Mouse (Mus musculus) inflammation-experienced regulatory T-cells, adult 16 weeks (primary cell): Measurements from ENCODE around the gene Slc8a3. TPM values are rescaled to one million over a fixed set of nuclear protein-coding genes. Genes with fewer than 3 reads are reported as not detected.

Experiments used
- polyA plus RNA-seq: library from polyadenylated mRNA; unstranded; fragments of 100-300 nt; shearing (Covaris generic); gene quantifications from one replicate; pipeline ENCODE4 v1.2.1, GENCODE M21; 2017

Gene Slc8a3
- polyA plus RNA-seq = not detected

GRCm38 (mm10) chr12:81332875-81333421 lies at the start of gene Slc8a3:
Gene Slc8a3 (minus strand): TSS chr12:81333180.

GRCm38 (mm10) chr12:81379364-81379763 lies 46.4 kb upstream of the Slc8a3 start, which contains the start of gene Gm4787:
Gene Gm4787 (minus strand): TSS chr12:81379464.

Other genes starting within 250 kb of the Slc8a3 start
- gene Gm4787, start 46.3 kb upstream of the Slc8a3 start, polyA plus RNA-seq = 0.89 TPM
- 0.95 TPM for gene Adam4, start 88.8 kb upstream of the Slc8a3 start, polyA plus RNA-seq
- 157 TPM for gene Cox16, start 151.9 kb upstream of the Slc8a3 start, polyA plus RNA-seq
- gene Gm20498, start 199.7 kb upstream of the Slc8a3 start, polyA plus RNA-seq = 14.9 TPM
- gene Synj2bp, start 199.7 kb upstream of the Slc8a3 start, polyA plus RNA-seq = 61.7 TPM
- gene Adam21, start 235.3 kb upstream of the Slc8a3 start, polyA plus RNA-seq = not detected